Mouse (Mus musculus) liver, adult 2 months (tissue): ENCODE results near the gene Acss2.

Experiments used
- CTCF ChIP-seq: fragments of 200-500 bp; IDR thresholded peaks from 2 replicates; pipeline ENCODE4 v1.5.1; 2011; ENCODE audit warnings: low read depth, low read length, control low read depth
- POLR2A ChIP-seq: fragments of 200-500 bp; IDR thresholded peaks from 2 replicates; pipeline ENCODE4 v1.6.1; 2011; ENCODE audit warnings: low read length, control low read depth; ENCODE audit not compliant: insufficient read depth; ENCODE audit errors: extremely low read depth

DNA sequence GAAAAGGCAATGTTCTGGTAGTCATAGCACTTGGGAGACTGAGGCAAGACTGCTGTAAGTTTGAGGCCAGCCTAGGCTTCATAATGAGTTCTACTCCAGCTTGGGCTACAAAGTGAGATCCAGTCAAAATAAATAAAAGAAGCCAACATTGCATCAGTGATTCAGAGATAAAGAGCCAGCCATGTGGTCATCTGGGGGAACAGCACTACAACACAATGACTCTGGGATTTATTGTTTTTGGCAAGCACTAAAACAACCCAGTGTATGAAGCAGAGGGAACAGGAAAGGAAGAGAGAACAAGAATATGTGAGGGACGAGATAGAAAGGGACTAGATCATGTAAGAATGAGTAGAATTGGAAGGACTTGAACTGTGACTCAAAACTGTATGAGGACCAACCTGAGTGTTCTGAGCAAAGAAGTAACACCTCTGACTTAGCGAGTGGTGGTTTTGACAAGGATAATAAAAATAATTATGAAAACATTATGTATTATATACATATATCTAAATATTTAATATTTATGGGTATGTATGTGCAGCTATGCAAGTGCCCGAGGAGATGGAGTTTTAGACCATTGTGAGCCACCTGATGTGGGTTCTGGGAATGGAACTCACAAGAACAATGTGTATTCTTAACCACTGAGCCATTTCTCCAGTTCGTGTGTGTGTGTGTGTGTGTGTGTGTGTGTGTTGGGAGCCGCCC lies 20.2 kb downstream of the Acss2 start:
- TF ChIP-seq CTCF (no peak), POLR2A (no peak)
